In the genomic region with DNA sequence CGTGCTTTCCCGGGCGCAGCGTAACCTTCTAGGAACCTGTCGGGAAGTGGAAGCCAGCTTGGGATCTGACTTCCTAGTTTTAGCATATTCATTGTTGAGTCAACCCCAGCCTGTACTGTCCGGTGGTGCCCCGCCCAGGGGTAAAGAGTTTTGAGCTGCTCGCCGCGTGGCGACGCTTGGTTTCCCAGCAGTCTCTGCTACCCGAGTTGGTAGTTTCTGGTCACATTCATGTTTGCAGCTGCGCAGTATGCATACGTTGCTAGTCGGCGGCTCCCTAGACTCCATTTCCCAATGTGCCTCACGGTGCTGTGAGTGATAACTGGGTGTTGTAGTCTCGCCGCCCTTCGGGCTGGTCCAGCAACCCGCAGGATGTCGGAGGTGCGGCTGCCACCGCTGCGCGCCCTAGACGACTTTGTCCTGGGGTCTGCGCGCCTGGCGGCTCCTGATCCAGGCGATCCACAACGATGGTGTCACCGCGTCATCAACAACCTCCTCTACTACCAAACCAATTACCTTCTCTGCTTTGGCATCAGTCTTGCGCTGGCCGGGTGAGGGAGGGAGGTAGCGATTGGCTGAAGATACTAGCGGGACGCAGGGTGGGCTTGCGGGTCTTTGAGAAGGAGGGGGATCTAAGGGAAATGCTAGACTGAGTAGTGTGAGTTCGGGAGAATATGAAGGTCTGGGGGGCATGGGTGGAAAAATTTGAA, we compare ENCODE assay signal across 1 mouse cellular context.
TF ChIP-seq lines count a peak whose summit lies in the region.

A gene (plus strand): TSS at position 225 of the 707 bp plus-strand sequence.

TF ChIP-seq in MEL, 35 proteins besides CTCF, POLR2A, EP300 and RAD21 (continued from another document):
- TF ChIP-seq MYC (IDR thresholded peaks at IDR 0.05; ENCODE audit: low read depth, low read length) (peak; percentile 97), NELFE (IDR thresholded peaks at IDR 0.05; ENCODE audit: low read depth, low read length) (peak; percentile 78), ETS1 (IDR thresholded peaks at IDR 0.05; ENCODE audit: low read depth, low read length) (0 out of 2 replicates have a peak, but pooled peaks have one; percentile 7), ZMIZ1 (IDR thresholded peaks at IDR 0.05; ENCODE audit: low read depth, low read length) (peak; percentile 21; the same call in 1 of the 2 replicates)
